Mouse (Mus musculus): ENCODE measurements around the gene Akp3.

- TF ChIP-seq CTCF (IDR thresholded peaks at IDR 0.05; ENCODE audit: borderline replicate concordance, insufficient read depth, low read length) (no peak), POLR2A (IDR thresholded peaks at IDR 0.05; ENCODE audit: low read depth, low read length) (no peak)
Measured at GRCm38 (mm10) chr1:87089251-87089650, 35.5 kb upstream of the Akp3 start.

Data from embryonic fibroblast, embryonic 13.5 days (primary cell).